ENCODE assay signal across 18 mouse cellular contexts in genomic region chr2:105416046-105416659, GRCm38 (mm10). TPM values are rescaled to one million over a fixed set of nuclear protein-coding genes. Genes with fewer than 3 reads are reported as not detected.
DNase-seq lines count a peak whose midpoint lies in the region; ATAC-seq and TF ChIP-seq lines count a peak whose summit lies in the region.
"Had no signal": no experiment of that assay in that cellular context is flagged by ENCODE, and none has a peak within 500 bp of the region (broad histone marks: within the 10 kb centered on the region; RNA-seq: fewer than 3 reads in every experiment).

No protein-coding gene starts in this region.

- 63% methylated on average over 7 of the region's 7 CpGs for WGBS in lung, embryonic 14.5 days
- 66% methylated on average over 7 of the region's 7 CpGs for WGBS in hindbrain, embryonic 12.5 days
- WGBS in midbrain, embryonic 14.5 days, result 53% methylated on average over 7 of the region's 7 CpGs

- no peaks in the 10 kb centered on the region; the same call in 1 of the 2 replicates for H3K9me3 ChIP-seq in lung, embryonic 14.5 days (ENCODE audit: low read depth, low read length)
- H3K9me3 ChIP-seq in hindbrain, embryonic 12.5 days (replicated peaks), result no peaks in the 10 kb centered on the region
- no peaks in the 10 kb centered on the region for H3K9me3 ChIP-seq in midbrain, embryonic 14.5 days (ENCODE audit: control insufficient read depth, low read length)
- H3K9me3 ChIP-seq: embryonic facial prominence, embryonic 13.5 days; heart, embryonic 10.5 days; limb, embryonic 12.5 days had no signal

- intact Hi-C loops in heart, postnatal 25 days (cut with DNase I), result no loop called here

- H3K4me2 ChIP-seq in lung, embryonic 14.5 days, result no peak overlapping the region
- H3K4me2 ChIP-seq in hindbrain, embryonic 12.5 days (replicated peaks), result no peak overlapping the region
- no peak overlapping the region for H3K4me2 ChIP-seq in midbrain, embryonic 14.5 days (ENCODE audit: low read length)
- H3K4me2 ChIP-seq: embryonic facial prominence, embryonic 13.5 days; limb, embryonic 12.5 days had no signal

- DNase-seq in cerebellum, postnatal 10 days, result peak; percentile 51 to 61
- no peak for DNase-seq in cerebellum, postnatal 4 days (ENCODE audit: low spot score in 2 of 2)
- no peak for DNase-seq in lung, embryonic 14.5 days
- no peak for DNase-seq in lung, adult 18-20 months
- DNase-seq in midbrain, embryonic 14.5 days, result peak; percentile 62
- no peak for DNase-seq in heart, postnatal 25 days (ENCODE audit: low spot score)
- DNase-seq in gastrocnemius, adult 8-10 months (ENCODE audit: low spot score in 2 of 2), result no peak
- DNase-seq: adrenal gland, postnatal 14 days; cerebellum, adult 11-12 months; heart, postnatal 4 days; kidney, adult 2 months; liver, postnatal 0 days; retina, postnatal 1 day; thymus, adult 2 months had no signal

- peak; percentile 48; the same call in 1 of the 2 replicates for ATAC-seq in lung, embryonic 14.5 days (ENCODE audit: insufficient read depth)
- peak; percentile 33; the same call in 1 of the 2 replicates for ATAC-seq in hindbrain, embryonic 12.5 days (ENCODE audit: low FRiP score)
- no peak for ATAC-seq in midbrain, embryonic 14.5 days (ENCODE audit: low FRiP score, low TSS enrichment)
- ATAC-seq: liver, postnatal 0 days had no signal

- no peak overlapping the region for H3K4me3 ChIP-seq in lung, embryonic 14.5 days (ENCODE audit: low read depth, low read length)
- H3K4me3 ChIP-seq in hindbrain, embryonic 12.5 days, result no peak overlapping the region
- no peak overlapping the region for H3K4me3 ChIP-seq in midbrain, embryonic 14.5 days (replicated peaks; ENCODE audit: low read depth, low read length)
- H3K4me3 ChIP-seq: embryonic facial prominence, embryonic 13.5 days; heart, embryonic 10.5 days; limb, embryonic 12.5 days had no signal

- H3K36me3 ChIP-seq in lung, embryonic 14.5 days (ENCODE audit: insufficient read depth), result no peaks in the 10 kb centered on the region
- H3K36me3 ChIP-seq in hindbrain, embryonic 12.5 days, result no peaks in the 10 kb centered on the region
- no peaks in the 10 kb centered on the region for H3K36me3 ChIP-seq in midbrain, embryonic 14.5 days (ENCODE audit: control insufficient read depth, insufficient read depth, low read length)
- H3K36me3 ChIP-seq: embryonic facial prominence, embryonic 13.5 days; heart, embryonic 10.5 days; limb, embryonic 12.5 days had no signal

- H3K27me3 ChIP-seq in lung, embryonic 14.5 days (ENCODE audit: insufficient read depth, low read length), result no peaks in the 10 kb centered on the region
- H3K27me3 ChIP-seq in hindbrain, embryonic 12.5 days, result no peaks in the 10 kb centered on the region
- no peaks in the 10 kb centered on the region for H3K27me3 ChIP-seq in midbrain, embryonic 14.5 days (ENCODE audit: control insufficient read depth, insufficient read depth, low read length)
- H3K27me3 ChIP-seq: embryonic facial prominence, embryonic 13.5 days; limb, embryonic 12.5 days had no signal

- no peak overlapping the region for H3K9ac ChIP-seq in lung, embryonic 14.5 days
- H3K9ac ChIP-seq in hindbrain, embryonic 12.5 days, result no peak overlapping the region
- H3K9ac ChIP-seq in midbrain, embryonic 14.5 days (replicated peaks; ENCODE audit: low read length), result no peak overlapping the region; the same call in 1 of the 2 replicates
- H3K9ac ChIP-seq: embryonic facial prominence, embryonic 13.5 days; limb, embryonic 12.5 days; liver, postnatal 0 days had no signal

- no peak for TF ChIP-seq CTCF in lung, embryonic 14.5 days (IDR thresholded peaks at IDR 0.05; ENCODE audit: low read depth)

- H3K27ac ChIP-seq in lung, embryonic 14.5 days (ENCODE audit: low read depth), result no peak overlapping the region
- H3K27ac ChIP-seq in hindbrain, embryonic 12.5 days, result no peak overlapping the region
- no peak overlapping the region for H3K27ac ChIP-seq in midbrain, embryonic 14.5 days (replicated peaks; ENCODE audit: low read depth, low read length)
- H3K27ac ChIP-seq: heart, embryonic 10.5 days; limb, embryonic 12.5 days had no signal

- no peaks in the 10 kb centered on the region for H3K4me1 ChIP-seq in lung, embryonic 14.5 days (ENCODE audit: insufficient read depth)
- H3K4me1 ChIP-seq in hindbrain, embryonic 12.5 days, result peaks cover 19% of the 10 kb centered on the region
- H3K4me1 ChIP-seq in midbrain, embryonic 14.5 days (ENCODE audit: control insufficient read depth, insufficient read depth, low read length), result peaks cover 14% of the 10 kb centered on the region

RNA-seq across cellular contexts. Expression of gene Rcn1, which starts 17.0 kb away (rescaled TPM):
- polyA plus RNA-seq in lung, embryonic 14.5 days (2014; fragmentation: Nextera tagmentation; extraction: Ambion mirVana), result 137 and 138 TPM in 2 replicates
- polyA plus RNA-seq in hindbrain, embryonic 12.5 days (2016; fragmentation: Nextera tagmentation; extraction: Ambion mirVana), result 143 and 150 TPM in 2 replicates
- 20.4 and 42.8 TPM in 2 replicates for polyA plus RNA-seq in midbrain, embryonic 14.5 days (2014; fragmentation: Nextera tagmentation; extraction: Ambion mirVana)
- total RNA-seq in heart, postnatal 25 days (2021), result 10 to 100 TPM; 24.7 to 24.8 TPM
- 1 to 10 TPM; 3.0 to 5.1 (median 4.1) TPM for total RNA-seq in gastrocnemius, adult 8-10 months (2022)

Comparison
In these comparisons a context has a peak if more than half of its experiments do, and no peak if none do; other contexts are left out.
1. DNase-seq: peak in cerebellum, postnatal 10 days (2 of 2) and midbrain, embryonic 14.5 days (single experiment); none in cerebellum, postnatal 4 days (0 of 2), lung, embryonic 14.5 days (single experiment), lung, adult 18-20 months (0 of 2), heart, postnatal 25 days (single experiment) and gastrocnemius, adult 8-10 months (0 of 2).